Mouse (Mus musculus) CD8-positive naive resting alpha-beta T cell, adult 2 months (primary cell): ENCODE measurements at regions not wholly inside any gene's neighbourhood (a gene's known extent, or its start where the extent isn't known, plus 50 kb on each side); places are given as distances from the start of the nearest gene placed in this dataset.
"Not testable (repeated sequence)": the region's sequence is repeated elsewhere in the genome, so short reads cannot be mapped to it uniquely, and the experiment has no call there.

Experiments used
- DNase-seq, 2 experiments: peaks; one replicate each; pipeline ENCODE4 v3.0.0; 2022; ENCODE audit warnings: low read depth in 2 of 2, low spot score in 2 of 2

GRCm38 (mm10) chr15:42069072-42069471, 1934.9 kb downstream of the 9330182O14Rik start:
- no peak for DNase-seq

- no peak for DNase-seq
Measured at GRCm38 (mm10) chr15:42073486-42073885, 1939.3 kb downstream of the 9330182O14Rik start.

- DNase-seq, result no peak
Measured at GRCm38 (mm10) chr15:42082436-42082835, 1948.3 kb downstream of the 9330182O14Rik start.

- no peak for DNase-seq
Measured at GRCm38 (mm10) chr15:42100730-42101129, 1966.6 kb downstream of the 9330182O14Rik start.

- no peak for DNase-seq
Measured at GRCm38 (mm10) chr15:42104816-42105215, 1970.7 kb downstream of the 9330182O14Rik start.

- no peak for DNase-seq
Measured at GRCm38 (mm10) chr15:42107106-42107505, 1972.9 kb downstream of the 9330182O14Rik start.

GRCm38 (mm10) chr15:42111811-42112210, 1977.6 kb downstream of the 9330182O14Rik start:
- DNase-seq, result no peak

- DNase-seq, result no peak
Measured at GRCm38 (mm10) chr15:42127471-42127870, 1993.3 kb downstream of the 9330182O14Rik start.

- DNase-seq, result no peak
Measured at GRCm38 (mm10) chr15:42128976-42129375, 1994.8 kb downstream of the 9330182O14Rik start.

- DNase-seq, result no peak
Measured at GRCm38 (mm10) chr15:42166546-42166945, 2032.4 kb downstream of the 9330182O14Rik start.

GRCm38 (mm10) chr15:42177766-42178165, 2043.6 kb downstream of the 9330182O14Rik start:
- DNase-seq, result not testable (repeated sequence)

GRCm38 (mm10) chr15:42207187-42207846, 2073.2 kb downstream of the 9330182O14Rik start:
- DNase-seq, result no peak

- no peak for DNase-seq
Measured at GRCm38 (mm10) chr15:42219496-42219895, 2085.3 kb downstream of the 9330182O14Rik start.

- no peak for DNase-seq
Measured at GRCm38 (mm10) chr15:42220005-42220404, 2085.8 kb downstream of the 9330182O14Rik start.

- no peak for DNase-seq
Measured at GRCm38 (mm10) chr15:42225006-42225405, 2090.8 kb downstream of the 9330182O14Rik start.

GRCm38 (mm10) chr15:42231692-42232091, 2097.5 kb downstream of the 9330182O14Rik start:
- no peak for DNase-seq

GRCm38 (mm10) chr15:42246812-42247211, 2112.6 kb downstream of the 9330182O14Rik start:
- no peak for DNase-seq

GRCm38 (mm10) chr15:42252730-42253330, 2118.7 kb downstream of the 9330182O14Rik start:
- no peak for DNase-seq

GRCm38 (mm10) chr15:42256343-42256742, 2122.2 kb downstream of the 9330182O14Rik start:
- no peak for DNase-seq

- no peak for DNase-seq
Measured at GRCm38 (mm10) chr15:42275117-42275516, 2141.0 kb downstream of the 9330182O14Rik start.

GRCm38 (mm10) chr15:42277247-42277646, 2143.1 kb downstream of the 9330182O14Rik start:
- no peak for DNase-seq

- no peak for DNase-seq
Measured at GRCm38 (mm10) chr15:42280810-42281209, 2146.6 kb downstream of the 9330182O14Rik start.

GRCm38 (mm10) chr15:42296406-42296805, 2162.2 kb downstream of the 9330182O14Rik start:
- no peak for DNase-seq
